Mouse (Mus musculus): Measurements from ENCODE around the gene Ccnt1.
"Not testable (repeated sequence)": the region's sequence is repeated elsewhere in the genome, so short reads cannot be mapped to it uniquely, and the experiment has no call there.

Gene Ccnt1

GRCm38 (mm10) chr15:98543341-98543740 lies 27.4 kb downstream of the Ccnt1 start:
- no peak for DNase-seq

- no peak for DNase-seq
Observed at GRCm38 (mm10) chr15:98541064-98541463, 29.7 kb downstream of the Ccnt1 start.

DNA sequence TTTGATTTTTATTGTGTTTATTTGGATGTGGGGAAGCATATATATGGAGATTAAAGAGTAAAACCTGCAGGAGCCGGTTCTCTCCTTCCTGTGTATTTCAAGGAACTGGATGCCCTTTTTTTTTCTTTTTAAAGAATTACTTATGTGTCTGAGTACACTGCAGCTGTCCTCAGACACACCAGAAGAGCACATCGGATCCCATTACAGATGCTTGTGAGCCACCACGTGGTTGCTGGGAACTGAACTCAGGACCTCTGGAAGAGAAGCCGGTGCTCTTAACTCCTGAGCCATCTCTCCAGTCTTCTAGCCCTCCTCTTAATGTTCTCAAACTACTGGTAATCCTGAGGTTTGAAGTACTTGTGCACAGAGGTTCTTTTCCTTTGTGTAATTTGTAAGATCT lies 32.8 kb downstream of the Ccnt1 start:
- DNase-seq: no peak

DNA sequence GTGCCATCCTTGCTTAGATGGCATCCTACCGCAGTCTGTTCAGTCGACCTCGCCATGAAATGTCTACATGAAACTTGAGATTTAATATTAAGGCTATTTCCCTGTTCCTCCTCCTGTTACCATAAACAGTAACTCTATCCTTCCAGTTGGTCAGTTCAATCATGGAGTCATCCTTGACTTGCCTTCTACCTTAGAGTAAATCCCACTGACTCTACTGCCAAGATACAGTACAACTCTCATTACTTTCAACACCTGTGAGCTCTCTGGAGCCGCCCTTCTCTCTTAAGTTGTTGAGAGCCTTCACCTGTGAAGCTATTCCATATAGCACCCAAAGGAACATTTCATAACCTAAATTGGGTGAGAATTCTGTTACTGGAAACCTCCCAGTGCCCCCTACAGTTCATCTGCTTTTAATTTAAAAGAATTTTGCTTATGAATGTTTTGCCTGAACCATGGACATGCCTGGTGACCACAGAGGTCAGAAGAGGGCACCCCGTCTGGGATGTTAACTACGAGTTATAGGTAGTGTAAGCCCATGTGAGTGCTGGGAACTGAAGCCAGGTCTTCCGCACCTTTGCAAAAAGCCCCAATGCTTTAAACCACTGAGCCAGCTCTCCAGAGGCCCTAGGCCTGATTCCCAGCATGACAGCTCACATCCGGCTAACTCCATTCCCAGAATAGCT lies 33.8 kb downstream of the Ccnt1 start:
- no peak for DNase-seq

DNA sequence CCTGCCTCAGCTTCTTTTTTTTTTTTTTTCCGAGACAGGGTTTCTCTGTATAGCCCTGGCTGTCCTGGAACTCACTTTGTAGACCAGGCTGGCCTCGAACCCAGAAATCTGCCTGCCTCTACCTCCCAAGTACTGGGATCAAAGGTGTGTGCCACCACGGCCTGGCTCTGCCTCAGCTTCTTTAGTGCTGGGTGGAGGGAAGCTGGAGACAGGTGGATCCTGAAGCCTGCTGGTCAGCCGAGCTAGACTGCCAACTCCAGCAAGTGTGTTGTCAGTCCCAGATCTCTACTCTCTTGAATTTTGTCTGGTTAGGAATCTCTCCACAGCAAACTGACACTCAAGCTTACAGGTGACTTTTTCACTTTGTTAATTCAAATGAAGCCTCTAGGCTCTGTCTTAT lies 34.8 kb downstream of the Ccnt1 start:
- DNase-seq: no peak

GRCm38 (mm10) chr15:98533881-98534627 lies 36.7 kb downstream of the Ccnt1 start, which contains the start of gene Kansl2:
Gene Kansl2, minus strand, starts transcription at chr15:98534264.
- DNase-seq: peak; percentile 97 to 98

- no peak for DNase-seq
Observed at GRCm38 (mm10) chr15:98533035-98533531, 37.6 kb downstream of the Ccnt1 start.

DNA sequence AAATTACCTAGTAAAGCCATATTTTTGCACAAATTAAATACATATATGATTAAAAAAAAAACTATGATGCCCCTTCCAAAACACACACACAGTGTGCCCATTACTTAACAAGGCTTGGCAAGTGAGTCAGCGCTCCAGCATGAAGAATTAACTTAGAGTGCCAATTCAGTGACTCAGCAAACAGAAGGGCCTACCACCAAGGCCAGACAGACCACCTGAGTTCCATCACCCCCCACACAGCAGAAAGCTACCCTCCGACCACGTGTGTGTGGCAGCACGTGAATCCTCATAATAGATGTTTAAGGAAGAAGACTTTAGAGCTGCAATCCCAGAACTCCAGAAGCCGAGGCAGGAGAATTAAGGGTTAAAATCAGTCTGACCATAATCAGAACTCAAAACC lies 38.4 kb downstream of the Ccnt1 start:
- no peak for DNase-seq

DNA sequence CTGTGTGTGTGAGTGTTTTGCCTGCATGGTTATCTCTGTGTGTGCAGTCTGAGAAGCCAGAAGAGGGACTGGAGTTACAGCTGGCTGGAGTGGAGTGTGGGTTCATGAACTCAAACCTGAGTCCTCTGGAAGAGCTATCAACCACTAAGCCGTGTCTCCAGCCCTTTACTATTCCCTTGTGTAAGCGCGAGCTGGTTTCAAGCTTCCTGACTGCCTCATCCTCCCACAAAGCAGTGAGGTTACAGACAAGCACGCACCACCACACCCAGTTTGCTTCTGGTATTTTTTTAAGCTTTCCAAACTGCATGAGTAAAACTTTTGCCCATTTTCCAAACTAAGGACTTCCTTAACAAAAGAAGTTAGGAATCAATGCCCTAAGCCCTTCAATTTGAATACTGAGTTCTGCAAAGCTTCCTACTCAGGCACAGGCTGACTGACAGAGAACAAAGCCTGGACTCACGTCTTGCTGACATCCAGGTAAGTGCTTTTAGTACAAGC lies 42.6 kb downstream of the Ccnt1 start:
- DNase-seq: no peak

DNA sequence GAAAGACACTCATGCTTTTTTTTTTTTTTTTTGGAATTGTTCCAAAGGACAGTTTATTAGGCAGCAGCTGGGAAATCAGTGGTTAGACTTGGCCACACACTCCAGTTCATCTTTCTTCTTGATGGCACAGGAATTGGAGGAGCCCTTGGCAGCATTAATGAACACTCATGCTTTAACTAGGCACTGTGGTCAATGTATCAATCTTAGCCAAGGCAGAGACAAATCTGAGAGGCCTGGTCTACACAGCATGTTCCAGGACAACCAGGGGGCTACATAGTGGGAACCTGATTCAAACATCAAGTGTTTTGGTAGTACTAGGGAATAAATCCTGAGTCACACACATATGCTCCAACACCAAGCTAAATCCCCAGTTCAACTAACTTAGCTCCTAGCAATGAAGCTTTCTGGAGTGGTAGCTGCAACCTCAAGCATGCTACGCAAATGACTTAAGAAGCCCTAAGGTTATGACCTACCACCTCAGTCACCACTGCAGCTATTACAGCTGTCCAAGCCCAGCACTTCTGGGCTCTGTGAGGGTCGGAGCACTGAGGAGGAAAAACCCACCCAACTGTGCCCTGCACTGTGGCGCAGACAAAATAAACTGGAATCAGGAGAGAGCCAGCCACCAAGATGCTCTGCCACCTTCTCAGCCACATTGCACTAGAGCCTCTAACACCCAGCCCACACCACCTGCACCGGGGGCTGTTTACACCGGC lies 43.5 kb downstream of the Ccnt1 start:
- no peak for DNase-seq

DNA sequence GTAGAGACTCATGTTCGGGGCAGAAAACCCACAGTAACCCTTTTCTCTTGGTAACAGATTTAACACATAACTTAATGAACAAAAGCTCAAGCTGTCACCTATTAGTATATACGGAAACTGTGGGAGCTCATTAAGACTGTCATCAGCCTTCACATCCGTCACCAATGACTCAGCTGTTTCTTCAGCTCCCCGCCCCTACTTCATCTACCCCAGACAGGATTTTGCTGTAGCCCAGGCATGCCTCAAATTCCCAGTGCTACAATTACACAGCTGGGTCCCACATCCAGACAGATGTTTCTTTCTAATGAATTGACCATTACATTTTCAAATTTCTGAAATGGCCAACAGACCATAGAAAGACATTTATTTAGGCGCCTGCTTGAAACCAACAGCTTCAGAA lies 44.7 kb downstream of the Ccnt1 start:
- DNase-seq: no peak

GRCm38 (mm10) chr15:98521245-98521644 lies 49.5 kb downstream of the Ccnt1 start:
- no peak for DNase-seq

DNA sequence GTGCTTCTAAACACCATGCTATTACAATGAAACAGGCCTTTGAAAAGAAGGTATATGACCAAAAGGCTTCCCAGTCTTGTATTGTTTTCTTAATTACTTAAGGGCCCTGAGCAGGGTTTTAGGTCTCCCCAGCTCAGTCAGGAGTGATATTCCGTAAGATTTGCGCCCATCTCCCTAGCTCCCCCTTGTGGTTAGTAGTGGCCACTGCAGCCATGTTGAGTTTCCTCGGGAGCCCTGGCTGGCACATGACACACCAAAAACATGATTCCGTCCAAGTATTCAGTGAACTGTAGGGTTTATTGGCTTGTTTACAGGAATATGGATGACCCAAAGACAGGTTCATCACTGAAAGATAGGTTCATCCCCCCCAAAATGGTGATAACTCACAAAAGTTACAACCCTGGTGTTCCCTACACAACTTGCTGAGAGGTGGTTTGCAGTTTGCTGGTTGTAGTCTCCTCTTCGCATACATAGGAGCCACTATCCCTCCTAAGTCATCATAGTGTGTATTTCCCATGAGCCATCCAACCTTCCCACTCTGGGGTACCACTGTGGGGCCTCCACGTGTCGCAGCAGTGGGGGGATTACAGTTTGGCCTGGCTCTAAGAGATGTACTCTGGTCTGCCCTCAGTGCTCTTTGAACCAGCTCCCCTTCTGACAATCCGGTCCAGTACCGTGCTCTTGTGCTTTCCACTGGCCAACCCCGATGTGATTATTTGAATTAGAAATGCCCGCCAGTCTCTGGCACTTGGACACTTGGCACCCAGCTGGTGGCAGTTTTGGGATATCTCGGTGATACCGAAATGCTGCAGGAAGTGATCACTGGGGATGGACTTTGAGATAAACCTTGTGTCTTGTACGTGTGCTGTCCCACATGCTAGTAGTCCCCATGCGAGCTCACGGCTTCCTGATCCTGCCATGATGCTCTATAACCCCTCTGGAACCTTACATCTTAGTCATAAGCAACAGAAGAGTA lies 53.1 kb downstream of the Ccnt1 start:
- DNase-seq: peak; percentile 74 to 77

- DNase-seq: not testable (repeated sequence)
Observed at GRCm38 (mm10) chr15:98514845-98515244, 55.9 kb downstream of the Ccnt1 start.

DNA sequence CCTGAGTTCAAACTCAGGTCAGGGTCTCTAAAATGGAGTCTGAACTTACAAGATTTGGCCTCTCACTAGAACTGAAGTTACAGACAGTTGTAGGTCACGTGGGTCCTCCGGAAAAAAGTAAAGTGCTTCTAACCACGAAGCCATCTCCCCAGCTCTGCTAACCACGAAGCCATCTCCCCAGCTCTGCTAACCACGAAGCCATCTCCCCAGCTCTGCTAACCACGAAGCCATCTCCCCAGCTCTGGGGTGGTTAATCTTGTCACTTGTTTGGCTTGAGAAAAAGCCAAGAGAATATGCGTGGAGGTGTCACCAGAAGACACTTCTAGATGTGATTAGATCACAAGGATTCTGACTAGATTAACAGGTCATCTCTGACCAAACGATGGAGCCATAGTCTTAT lies 56.6 kb downstream of the Ccnt1 start:
- no peak for DNase-seq

- not testable (repeated sequence) for DNase-seq
Observed at GRCm38 (mm10) chr15:98513676-98514075, 57.0 kb downstream of the Ccnt1 start.

GRCm38 (mm10) chr15:98512799-98513321 lies 57.9 kb downstream of the Ccnt1 start:
- DNase-seq: peak; percentile 60 to 70

DNA sequence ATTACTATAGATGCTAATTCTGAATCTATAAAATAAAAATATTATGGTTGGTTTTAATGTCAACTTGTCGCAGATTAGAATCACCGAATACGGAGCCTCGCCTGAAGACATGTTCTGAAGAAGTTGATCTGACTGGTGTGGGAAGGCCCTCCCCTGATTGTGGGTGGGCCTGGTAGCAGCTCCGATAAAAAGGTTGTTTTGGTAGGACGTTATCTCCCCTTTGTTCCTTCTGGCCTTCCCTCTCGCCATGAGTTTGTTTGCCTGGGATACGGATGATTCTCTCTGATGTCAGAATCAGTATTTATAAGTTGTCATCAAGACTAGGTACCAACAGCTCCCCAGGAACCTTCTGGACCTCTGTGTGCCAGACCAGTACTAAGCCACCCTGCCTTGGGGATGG lies 58.5 kb downstream of the Ccnt1 start:
- no peak for DNase-seq

GRCm38 (mm10) chr15:98511386-98511928 lies 59.3 kb downstream of the Ccnt1 start:
- DNase-seq: no peak

GRCm38 (mm10) chr15:98510438-98511385 lies 60.0 kb downstream of the Ccnt1 start:
- peak; percentile 87 to 88 for DNase-seq
